Mouse (Mus musculus) liver, embryonic 11.5 days (tissue): ENCODE data around the gene Litaf. TPM values are rescaled to one million over a fixed set of nuclear protein-coding genes. Genes with fewer than 3 reads are reported as not detected.

Source experiments
- ATAC-seq: fragments of 200-750 bp; cut with Nextera tagmentation; replicated peaks from 2 replicates; pipeline ENCODE4 v1.8.0; 2017; ENCODE audit warnings: moderate number of reproducible peaks, mild to moderate bottlenecking, moderate TSS enrichment, moderate library complexity; ENCODE audit not compliant: low FRiP score
- DNase-seq: peaks from one replicate; pipeline ENCODE4 v3.0.0-alpha.2; 2017; ENCODE audit warnings: low spot score
- H3K27ac ChIP-seq: fragments of 300-500 bp; sonication (generic); 2 replicates; pipeline ENCODE4 v1.5.1; 2014; ENCODE audit warnings: mild to moderate bottlenecking, low read depth, low read length, control low read depth
- H3K27me3 ChIP-seq: fragments of 300-500 bp; sonication (generic); replicated peaks from 2 replicates; pipeline ENCODE4 v1.6.1; 2014; ENCODE audit warnings: low read length, mixed read lengths; ENCODE audit not compliant: control insufficient read depth, insufficient read depth
- H3K36me3 ChIP-seq: fragments of 300-500 bp; sonication (generic); 2 replicates; pipeline ENCODE4 v1.6.1; 2014; ENCODE audit warnings: mild to moderate bottlenecking, low read length, moderate library complexity, mixed read lengths; ENCODE audit not compliant: control insufficient read depth, insufficient read depth
- H3K4me1 ChIP-seq: fragments of 300-500 bp; sonication (generic); replicated peaks from 2 replicates; pipeline ENCODE4 v1.6.1; 2014; ENCODE audit warnings: low read length, mixed read lengths; ENCODE audit not compliant: control insufficient read depth, insufficient read depth
- H3K4me2 ChIP-seq: fragments of 300-500 bp; sonication (generic); 2 replicates; pipeline ENCODE4 v1.6.1; 2014; ENCODE audit warnings: mild to moderate bottlenecking, control low read depth, moderate library complexity
- H3K4me3 ChIP-seq: fragments of 300-500 bp; sonication (generic); 2 replicates; pipeline ENCODE4 v1.5.1; 2014; ENCODE audit warnings: low read depth, low read length, control low read depth
- H3K9ac ChIP-seq: fragments of 300-500 bp; sonication (generic); 2 replicates; pipeline ENCODE4 v1.6.1; 2014; ENCODE audit warnings: low read depth, low read length, control low read depth
- H3K9me3 ChIP-seq: fragments of 300-500 bp; sonication (generic); 2 replicates; pipeline ENCODE4 v1.6.1; 2016; ENCODE audit warnings: low read length, inconsistent platforms, mixed read lengths; ENCODE audit not compliant: control insufficient read depth
- WGBS: fragments of 180-500 bp; shearing (Covaris S2); extraction: QIAGEN DNeasy Blood & Tissue Kit; methylation state at CpG from one replicate; pipeline ENCODE4 v1.1.7; 2014; 5-methylcytosine and 5-hydroxymethylcytosine counted together
- polyA plus RNA-seq: library from polyadenylated mRNA; unstranded; fragments of >200 nt; fragmentation: Nextera tagmentation; extraction: Ambion mirVana; gene quantifications from 2 replicates; pipeline ENCODE4 v1.2.1, GENCODE M21; 2014

Litaf gene
- polyA plus RNA-seq, 1 experiment from 2014 or later: 53.6 TPM

DNA sequence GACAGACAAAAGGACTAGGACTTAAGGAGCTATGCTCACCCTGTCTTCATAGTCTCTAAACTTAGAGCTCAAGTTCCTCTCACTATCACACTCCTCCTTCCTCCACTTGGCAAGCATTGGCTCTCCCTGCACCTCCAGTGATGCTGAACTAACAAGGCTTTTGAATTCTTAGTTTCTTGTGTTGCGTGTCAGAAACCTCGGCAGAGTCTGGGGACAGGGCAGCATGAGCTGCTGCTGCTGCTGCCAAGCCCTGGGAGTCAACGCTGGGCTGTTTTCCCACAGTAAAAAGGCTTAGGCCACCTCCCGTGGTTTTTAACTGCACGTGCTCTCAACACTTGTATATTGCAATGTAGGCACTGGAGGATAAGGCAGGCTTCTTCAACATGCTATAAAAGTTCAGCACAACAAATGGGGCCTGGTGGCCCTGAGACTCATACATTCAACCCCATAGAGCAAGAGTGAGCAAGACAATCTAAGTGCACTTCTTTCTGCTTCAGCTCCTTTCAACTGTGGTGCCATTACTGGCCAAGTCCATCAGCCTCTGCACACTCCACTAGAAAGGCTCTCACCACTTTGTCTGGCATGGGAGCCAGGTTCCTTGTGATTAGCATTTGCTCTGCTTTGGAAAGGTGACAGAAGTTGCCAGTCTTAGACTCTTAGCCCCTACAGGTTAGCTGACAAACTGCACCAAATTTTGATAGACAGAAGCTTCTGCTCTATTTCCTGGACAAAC is 21.1 kb upstream of the Litaf start:
- no peak overlapping the region for H3K4me2 ChIP-seq
- no peak overlapping the region for H3K4me3 ChIP-seq
- no peaks in the 10 kb centered on the region for H3K27me3 ChIP-seq
- H3K9ac ChIP-seq: no peak overlapping the region
- H3K4me1 ChIP-seq: no peaks in the 10 kb centered on the region
- DNase-seq (no peak), ATAC-seq (no peak)
- H3K36me3 ChIP-seq: peaks cover 32% of the 10 kb centered on the region
- WGBS: 82% methylated on average over 5 of the region's 5 CpGs
- H3K9me3 ChIP-seq: no peaks in the 10 kb centered on the region
- H3K27ac ChIP-seq: no peak overlapping the region

- WGBS: 93% methylated on average over 3 of the region's 3 CpGs
- Histone ChIP-seq H3K9ac (no peak overlapping the region), H3K4me1 (no peaks in the 10 kb centered on the region), H3K4me2 (no peak overlapping the region), H3K4me3 (no peak overlapping the region), H3K27ac (no peak overlapping the region), H3K36me3 (peaks cover 34% of the 10 kb centered on the region), H3K9me3 (no peaks in the 10 kb centered on the region), H3K27me3 (no peaks in the 10 kb centered on the region)
- ATAC-seq (no peak), DNase-seq (no peak)
Observed at GRCm38 (mm10) chr16:11086299-11086698, 20.3 kb upstream of the Litaf start.

DNA sequence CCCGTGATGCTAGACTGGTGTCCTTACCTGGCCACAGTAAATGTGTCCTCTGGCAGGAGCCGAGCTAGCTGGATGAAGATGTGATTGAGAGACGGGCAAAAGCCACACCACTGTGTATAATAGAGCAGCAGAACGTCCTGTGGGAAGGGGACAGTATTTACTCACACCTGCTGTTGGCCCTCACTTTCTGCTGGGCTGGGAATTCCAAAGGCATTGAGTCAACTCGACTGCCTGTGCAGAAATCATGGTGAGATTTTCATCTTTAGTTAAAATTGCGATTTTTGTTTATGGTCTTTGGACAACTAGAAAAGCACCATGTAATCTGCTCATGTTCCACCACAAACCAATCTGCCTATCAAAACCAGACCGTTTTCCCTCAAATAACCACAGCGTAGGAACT is 18.2 kb upstream of the Litaf start:
- Histone ChIP-seq H3K4me3 (no peak overlapping the region), H3K27ac (no peak overlapping the region), H3K9ac (no peak overlapping the region), H3K36me3 (peaks cover 37% of the 10 kb centered on the region), H3K4me1 (no peaks in the 10 kb centered on the region), H3K4me2 (no peak overlapping the region), H3K27me3 (no peaks in the 10 kb centered on the region), H3K9me3 (no peaks in the 10 kb centered on the region)
- WGBS: 86% methylated on average over 8 of the region's 8 CpGs
- DNase-seq (no peak), ATAC-seq (no peak)

- Histone ChIP-seq H3K27me3 (no peaks in the 10 kb centered on the region), H3K4me1 (peaks cover 9% of the 10 kb centered on the region), H3K36me3 (peaks cover 35% of the 10 kb centered on the region), H3K4me3 (no peak overlapping the region), H3K4me2 (no peak overlapping the region), H3K27ac (peak overlapping the region; percentile 3; the same call in 1 of the 2 replicates), H3K9ac (no peak overlapping the region), H3K9me3 (no peaks in the 10 kb centered on the region)
- DNase-seq: no peak
- peak; percentile 39; the same call in 1 of the 2 replicates for ATAC-seq
- 36% methylated on average over 3 of the region's 3 CpGs for WGBS
Observed at GRCm38 (mm10) chr16:11078216-11078869, 12.4 kb upstream of the Litaf start.

GRCm38 (mm10) chr16:11077601-11078201 is 11.7 kb upstream of the Litaf start:
- Histone ChIP-seq H3K27me3 (no peaks in the 10 kb centered on the region), H3K4me2 (no peak overlapping the region), H3K4me1 (peaks cover 9% of the 10 kb centered on the region), H3K4me3 (no peak overlapping the region), H3K9me3 (no peaks in the 10 kb centered on the region), H3K36me3 (peaks cover 32% of the 10 kb centered on the region; the same call in 1 of the 2 replicates), H3K27ac (no peak overlapping the region), H3K9ac (no peak overlapping the region)
- ATAC-seq (no peak), DNase-seq (no peak)
- 87% methylated on average over 9 of the region's 9 CpGs for whole genome bisulfite sequencing

DNA sequence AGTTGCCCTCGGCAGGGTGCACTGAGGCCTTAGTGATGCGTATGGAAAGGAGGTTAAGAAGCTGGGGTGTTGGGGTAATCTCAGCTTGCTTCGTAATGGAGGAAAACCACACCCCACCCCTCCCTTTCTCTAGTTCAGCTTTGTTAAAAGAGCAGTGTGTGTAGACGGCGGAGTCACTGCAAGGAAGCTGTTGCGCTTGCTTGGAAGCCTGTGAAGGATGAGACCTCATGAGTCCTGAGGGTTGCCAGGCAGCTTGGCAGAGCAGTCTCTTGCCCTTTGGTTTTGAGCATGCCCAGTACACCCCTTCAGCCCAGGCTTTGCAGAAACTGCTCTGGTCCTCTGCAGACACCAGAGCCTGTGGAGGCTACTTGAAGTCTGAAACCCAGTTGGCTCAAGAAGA is 7.1 kb upstream of the Litaf start:
- DNase-seq: no peak
- H3K4me1 ChIP-seq: peaks cover 8% of the 10 kb centered on the region
- H3K27me3 ChIP-seq: 0 out of 2 replicates have a peak, but pooled peaks cover 3% of the 10 kb centered on the region
- H3K9me3 ChIP-seq: no peaks in the 10 kb centered on the region
- H3K36me3 ChIP-seq: peaks cover 13% of the 10 kb centered on the region; the same call in 1 of the 2 replicates
- no peak for ATAC-seq
- WGBS: 84% methylated on average over 6 of the region's 6 CpGs
- no peak overlapping the region for H3K4me2 ChIP-seq
- no peak overlapping the region for H3K9ac ChIP-seq
- H3K27ac ChIP-seq: no peak overlapping the region
- no peak overlapping the region for H3K4me3 ChIP-seq

DNA sequence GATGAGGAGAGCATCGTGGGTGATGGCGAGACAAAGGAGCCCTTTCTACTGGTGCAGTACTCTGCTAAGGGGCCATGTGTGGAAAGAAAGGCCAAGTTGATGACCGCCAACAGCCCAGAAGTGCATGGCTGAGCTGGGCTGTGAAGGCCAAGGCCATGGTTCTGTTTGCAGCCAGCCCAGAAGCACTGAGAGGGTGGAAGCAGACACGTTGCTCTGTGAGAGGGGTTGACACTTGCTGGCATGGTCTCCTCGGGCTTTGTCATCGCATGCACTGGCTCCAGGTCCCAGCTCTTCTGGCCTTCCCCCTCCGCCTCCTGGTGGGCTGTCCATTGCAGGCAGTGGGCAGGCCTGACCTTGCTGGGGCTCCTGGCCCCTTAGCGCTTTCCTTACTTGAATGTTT is 6.5 kb upstream of the Litaf start:
- H3K36me3 ChIP-seq: peaks cover 13% of the 10 kb centered on the region; the same call in 1 of the 2 replicates
- H3K27ac ChIP-seq: no peak overlapping the region
- H3K4me2 ChIP-seq: no peak overlapping the region
- peaks cover 7% of the 10 kb centered on the region for H3K27me3 ChIP-seq
- H3K4me1 ChIP-seq: peaks cover 11% of the 10 kb centered on the region; the same call in 1 of the 2 replicates
- H3K9ac ChIP-seq: no peak overlapping the region
- ATAC-seq: no peak
- no peak for DNase-seq
- WGBS: 84% methylated on average over 8 of the region's 8 CpGs
- H3K4me3 ChIP-seq: no peak overlapping the region
- no peaks in the 10 kb centered on the region for H3K9me3 ChIP-seq

GRCm38 (mm10) chr16:11071887-11072286 is 5.9 kb upstream of the Litaf start:
- Histone ChIP-seq H3K4me1 (peaks cover 13% of the 10 kb centered on the region; the same call in 1 of the 2 replicates), H3K36me3 (peaks cover 13% of the 10 kb centered on the region; the same call in 1 of the 2 replicates)
- 79% methylated on average over 4 of the region's 4 CpGs for WGBS

More at GRCm38 (mm10) chr16:11071887-11072286, 5.9 kb upstream of the Litaf start:
- H3K27me3 ChIP-seq: peaks cover 11% of the 10 kb centered on the region
- DNase-seq (no peak), ATAC-seq (no peak)
- H3K9me3 ChIP-seq: no peaks in the 10 kb centered on the region
- no peak overlapping the region for H3K9ac ChIP-seq
- no peak overlapping the region for H3K4me3 ChIP-seq
- H3K4me2 ChIP-seq: no peak overlapping the region
- no peak overlapping the region for H3K27ac ChIP-seq
